1 mouse cellular context compared by ENCODE assay signal in the genomic region with DNA sequence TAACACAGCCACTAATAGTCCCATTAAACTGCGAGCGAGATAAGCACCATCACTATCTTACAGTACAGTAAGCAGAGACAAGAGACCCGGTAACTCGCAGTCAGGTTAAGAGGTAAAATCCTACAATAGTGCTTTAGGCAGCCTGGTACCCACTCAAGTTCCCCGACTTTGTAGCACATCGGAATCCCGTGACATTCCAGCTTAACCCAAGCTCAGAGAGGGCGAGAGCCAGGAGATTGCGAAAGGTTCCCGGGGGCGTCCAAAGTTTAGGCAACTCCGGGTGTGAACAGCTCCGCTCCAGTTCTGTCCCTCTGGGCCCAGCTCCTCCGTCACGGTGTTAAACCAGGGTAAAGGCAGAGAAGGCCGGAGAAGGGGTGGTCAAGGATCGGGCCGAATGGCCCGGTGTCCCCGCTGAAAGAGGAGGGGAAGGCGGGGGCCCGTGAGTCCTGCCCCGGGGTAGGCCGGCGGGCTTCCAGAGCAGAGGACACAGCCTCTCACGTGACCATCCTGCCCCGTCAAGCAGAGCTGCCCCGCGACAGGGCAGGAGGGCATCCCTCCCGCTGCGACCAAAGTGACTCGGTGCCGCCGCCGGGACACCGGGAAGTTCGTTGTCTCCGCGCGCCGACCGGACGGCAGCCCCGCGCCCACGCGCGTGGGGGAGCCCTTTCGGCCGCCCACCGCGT.
TF ChIP-seq lines count a peak whose summit lies in the region.

No protein-coding gene starts in this region.

TF ChIP-seq in MEL, 35 proteins besides CTCF, POLR2A, EP300 and RAD21 (continued from another document):
- TF ChIP-seq GATA1 (IDR thresholded peaks at IDR 0.05; ENCODE audit: low read depth, low read length) (peak; percentile 79), MXI1 (IDR thresholded peaks at IDR 0.05; ENCODE audit: low read depth, low read length) (peak; percentile 45; the same call in 1 of the 2 replicates), E2F4 (IDR thresholded peaks at IDR 0.05; ENCODE audit: borderline replicate concordance, low read depth, low read length) (no peak), ZKSCAN1 (IDR thresholded peaks at IDR 0.05; ENCODE audit: low read depth, low read length) (no peak), TAL1 (IDR thresholded peaks at IDR 0.05; ENCODE audit: low read length) (no peak), RCOR1 (IDR thresholded peaks at IDR 0.05; ENCODE audit: low read depth, low read length) (no peak), ZC3H11A (IDR thresholded peaks at IDR 0.05; ENCODE audit: low read depth, low read length) (no peak), MEF2A (IDR thresholded peaks at IDR 0.05; ENCODE audit: extremely low read depth, insufficient replicate concordance, low read depth, low read length, poor library complexity, severe bottlenecking) (no peak), TBP (IDR thresholded peaks at IDR 0.05; ENCODE audit: low read depth, low read length) (0 out of 2 replicates have a peak, but pooled peaks have one; percentile 4), MYB (IDR thresholded peaks at IDR 0.05; ENCODE audit: low read depth, low read length) (no peak), UBTF (IDR thresholded peaks at IDR 0.05; ENCODE audit: borderline replicate concordance, insufficient read depth, low read depth, low read length) (no peak), USF2 (IDR thresholded peaks at IDR 0.05; ENCODE audit: borderline replicate concordance in 1 of 2, insufficient read depth in 1 of 2, low read depth in 1 of 2, low read length in 2 of 2) (peak in 1 of 2 experiments; percentile 58; a peak in 1 of 4 replicates), MAFK (IDR thresholded peaks at IDR 0.05; ENCODE audit: borderline replicate concordance, low read depth, low read length) (no peak), TCF12 (IDR thresholded peaks at IDR 0.05; ENCODE audit: low read depth, low read length) (0 out of 2 replicates have a peak, but pooled peaks have one; percentile 11), JUND (IDR thresholded peaks at IDR 0.05; ENCODE audit: low read depth, low read length) (no peak), BHLHE40 (IDR thresholded peaks at IDR 0.05; ENCODE audit: borderline replicate concordance, low read depth, low read length) (peak; percentile 81), ZMIZ1 (IDR thresholded peaks at IDR 0.05; ENCODE audit: low read depth, low read length) (no peak), USF1 (IDR thresholded peaks at IDR 0.05; ENCODE audit: low read depth, low read length) (peak; percentile 91), NELFE (IDR thresholded peaks at IDR 0.05; ENCODE audit: low read depth, low read length) (no peak), MAX (IDR thresholded peaks at IDR 0.05; ENCODE audit: low read length) (no peak), ZNF384 (IDR thresholded peaks at IDR 0.05; ENCODE audit: low read depth, low read length) (no peak), KAT2A (conservative IDR thresholded peaks at IDR 0.05; ENCODE audit: low read depth, low read length) (no peak), SIN3A (IDR thresholded peaks at IDR 0.05; ENCODE audit: low read length) (no peak), MAZ (IDR thresholded peaks at IDR 0.05; ENCODE audit: low read depth, low read length) (peak; percentile 12; the same call in 1 of the 2 replicates), GABPA (IDR thresholded peaks at IDR 0.05; ENCODE audit: low read depth, low read length) (no peak), ELF1 (IDR thresholded peaks at IDR 0.05; ENCODE audit: low read depth, low read length) (no peak)
